Mouse (Mus musculus) midbrain, embryonic 14.5 days (tissue): ENCODE measurements around the gene Cth. TPM values are rescaled to one million over a fixed set of nuclear protein-coding genes. Genes with fewer than 3 reads are reported as not detected.

Experiments
- ATAC-seq: fragments of 200-750 bp; cut with Nextera tagmentation; 2 replicates; pipeline ENCODE4 v1.8.0; 2017; ENCODE audit warnings: moderate number of reproducible peaks, moderate library complexity; ENCODE audit not compliant: low FRiP score, low TSS enrichment
- DNase-seq: peaks from one replicate; pipeline ENCODE4 v3.0.0-alpha.2; 2015
- H3K27ac ChIP-seq: fragments of 300-500 bp; sonication (generic); replicated peaks from 2 replicates; pipeline ENCODE4 v1.5.1; 2014; ENCODE audit warnings: mild to moderate bottlenecking, low read depth, low read length, moderate library complexity
- H3K27me3 ChIP-seq: fragments of 300-500 bp; sonication (generic); 2 replicates; pipeline ENCODE4 v1.6.1; 2014; ENCODE audit warnings: low read length, control low read depth, mixed read lengths; ENCODE audit not compliant: control insufficient read depth, insufficient read depth
- H3K36me3 ChIP-seq: fragments of 300-500 bp; sonication (generic); 2 replicates; pipeline ENCODE4 v1.6.1; 2014; ENCODE audit warnings: low read length, control low read depth; ENCODE audit not compliant: control insufficient read depth, insufficient read depth
- H3K4me1 ChIP-seq: fragments of 300-500 bp; sonication (generic); 2 replicates; pipeline ENCODE4 v1.6.1; 2014; ENCODE audit warnings: mild to moderate bottlenecking, antibody characterized with exemption, low read length, control low read depth; ENCODE audit not compliant: control insufficient read depth, insufficient read depth
- H3K4me2 ChIP-seq: fragments of 300-500 bp; sonication (generic); 2 replicates; pipeline ENCODE4 v1.6.1; 2014; ENCODE audit warnings: mild to moderate bottlenecking, low read length, moderate library complexity
- H3K4me3 ChIP-seq: fragments of 300-500 bp; sonication (generic); replicated peaks from 2 replicates; pipeline ENCODE4 v1.5.1; 2014; ENCODE audit warnings: low read depth, low read length
- H3K9ac ChIP-seq: fragments of 300-500 bp; sonication (generic); replicated peaks from 2 replicates; pipeline ENCODE4 v1.6.1; 2014; ENCODE audit warnings: mild to moderate bottlenecking, low read length, moderate library complexity
- H3K9me3 ChIP-seq: fragments of 300-500 bp; sonication (generic); 2 replicates; pipeline ENCODE4 v1.6.1; 2016; ENCODE audit warnings: low read length, control low read depth, mixed read lengths; ENCODE audit not compliant: control insufficient read depth
- WGBS: fragments of 180-500 bp; shearing (Covaris S2); extraction: QIAGEN DNeasy Blood & Tissue Kit; methylation state at CpG from one replicate; pipeline ENCODE4 v1.1.7; 2014; 5-methylcytosine and 5-hydroxymethylcytosine counted together
- polyA plus RNA-seq: library from polyadenylated mRNA; unstranded; fragments of >200 nt; fragmentation: Nextera tagmentation; extraction: Ambion mirVana; gene quantifications from 2 replicates; pipeline ENCODE4 v1.2.1, GENCODE M21; 2014

The Cth gene
- polyA plus RNA-seq, 1 experiment from 2014 or later, result 3.4 TPM

DNA sequence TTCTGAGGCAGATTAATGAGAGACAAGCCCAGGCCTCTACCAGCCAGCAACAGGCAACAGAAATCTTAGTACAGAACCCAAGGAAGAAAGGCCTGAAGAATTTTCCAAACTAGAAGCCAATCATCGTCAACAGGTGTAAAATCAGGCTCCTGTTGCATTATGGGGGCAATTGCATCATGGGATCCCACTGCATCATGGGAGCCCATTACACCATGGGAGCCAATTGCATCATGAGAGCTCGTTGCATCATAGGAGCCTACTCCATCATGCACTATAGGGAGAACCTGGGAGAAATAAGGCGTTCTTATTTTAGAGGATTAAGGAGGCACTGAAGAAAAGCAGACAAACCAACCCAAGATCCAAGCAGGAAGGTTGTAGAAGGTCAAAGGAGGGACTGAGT is 27.2 kb downstream of the Cth start:
- DNase-seq (no peak), ATAC-seq (no peak)
- 91% methylated on average over 3 of the region's 3 CpGs for WGBS
- no peak overlapping the region for H3K9ac ChIP-seq
- H3K9me3 ChIP-seq, result no peaks in the 10 kb centered on the region
- H3K27me3 ChIP-seq, result no peaks in the 10 kb centered on the region
- no peak overlapping the region for H3K27ac ChIP-seq
- H3K4me2 ChIP-seq, result no peak overlapping the region
- no peaks in the 10 kb centered on the region for H3K4me1 ChIP-seq
- no peak overlapping the region for H3K4me3 ChIP-seq
- H3K36me3 ChIP-seq, result no peaks in the 10 kb centered on the region

DNA sequence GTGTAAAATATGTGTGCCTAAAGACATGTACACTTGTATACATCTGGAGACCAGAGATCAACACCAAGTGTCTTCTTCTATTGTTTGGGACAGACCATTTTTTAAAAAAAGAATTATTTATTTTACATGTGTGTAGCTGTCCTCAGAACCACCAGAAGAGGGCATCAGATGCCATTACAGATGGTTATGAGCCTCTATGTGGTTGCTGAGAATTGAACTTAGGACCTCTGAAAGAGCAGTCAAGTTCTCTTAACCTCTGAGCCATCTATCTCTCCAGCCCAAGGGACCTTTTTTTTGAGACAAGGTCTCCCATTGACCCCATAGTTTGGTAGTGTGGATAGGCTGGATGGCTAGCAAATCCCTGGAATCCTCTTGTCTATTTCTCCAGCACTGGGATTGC is 33.1 kb downstream of the Cth start:
- no peak for ATAC-seq
- Histone ChIP-seq H3K27me3 (no peaks in the 10 kb centered on the region), H3K4me3 (no peak overlapping the region), H3K4me2 (no peak overlapping the region), H3K27ac (no peak overlapping the region), H3K9me3 (no peaks in the 10 kb centered on the region), H3K4me1 (no peaks in the 10 kb centered on the region), H3K9ac (no peak overlapping the region), H3K36me3 (no peaks in the 10 kb centered on the region)
- DNase-seq, result no peak

DNA sequence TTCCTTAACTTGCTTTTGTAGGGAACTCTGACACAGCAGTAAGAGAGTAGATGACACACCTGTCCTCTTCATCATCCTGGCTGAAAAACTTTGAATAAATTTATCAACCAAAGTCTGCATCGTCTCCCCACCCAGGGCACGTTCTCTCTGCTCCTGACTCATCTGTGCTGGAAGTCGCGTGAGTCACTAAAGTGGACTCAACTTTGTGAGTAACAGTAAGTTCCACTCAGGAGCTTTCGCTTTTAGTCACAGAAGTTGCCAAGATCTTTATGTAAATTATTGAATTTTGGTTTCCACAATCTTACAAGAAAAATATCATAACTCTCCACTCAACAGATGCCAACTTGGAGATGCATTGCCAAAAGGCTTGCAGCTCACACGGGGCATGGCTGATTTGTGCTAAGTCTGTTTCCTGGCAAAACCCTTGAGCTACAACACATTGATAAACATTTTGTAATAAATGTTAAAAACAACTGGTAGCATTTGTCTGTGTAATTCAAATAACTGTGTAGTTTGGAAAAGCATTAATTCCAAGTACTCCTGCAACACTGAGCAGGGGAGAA is 40.7 kb downstream of the Cth start:
- 92% methylated on average over 6 of the region's 6 CpGs for WGBS
- Histone ChIP-seq H3K4me1 (no peaks in the 10 kb centered on the region), H3K4me3 (no peak overlapping the region), H3K4me2 (no peak overlapping the region), H3K9ac (no peak overlapping the region), H3K9me3 (no peaks in the 10 kb centered on the region), H3K36me3 (no peaks in the 10 kb centered on the region), H3K27me3 (no peaks in the 10 kb centered on the region), H3K27ac (no peak overlapping the region)
- ATAC-seq (no peak), DNase-seq (no peak)

GRCm38 (mm10) chr3:157883085-157883484 is 41.8 kb downstream of the Cth start:
- Histone ChIP-seq H3K9ac (no peak overlapping the region), H3K4me2 (no peak overlapping the region), H3K36me3 (no peaks in the 10 kb centered on the region), H3K27me3 (no peaks in the 10 kb centered on the region), H3K9me3 (no peaks in the 10 kb centered on the region), H3K27ac (no peak overlapping the region), H3K4me1 (no peaks in the 10 kb centered on the region), H3K4me3 (no peak overlapping the region)
- 83% methylated on average over 4 of the region's 4 CpGs for WGBS
- ATAC-seq (no peak), DNase-seq (no peak)

DNA sequence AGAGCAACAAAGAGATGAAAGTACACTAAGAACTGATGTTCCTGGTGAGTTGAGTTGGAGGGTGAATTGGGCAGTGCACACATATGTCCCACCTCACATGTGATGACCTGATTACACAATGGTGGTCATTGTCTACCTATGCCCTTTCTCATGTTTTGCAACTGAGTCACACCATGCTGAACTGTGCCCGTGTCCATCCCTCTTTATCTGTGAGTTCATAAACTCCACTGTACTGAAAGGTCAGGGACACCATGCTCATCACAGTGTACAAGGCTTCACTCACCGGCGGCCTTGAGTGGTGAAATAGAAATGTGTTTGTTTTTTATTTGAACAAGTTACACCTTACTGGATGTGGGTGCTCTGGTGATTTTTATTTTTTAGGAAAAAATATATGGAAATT is 42.9 kb downstream of the Cth start:
- H3K27ac ChIP-seq, result no peak overlapping the region
- no peak overlapping the region for H3K9ac ChIP-seq
- 93% methylated on average over 3 of the region's 3 CpGs for WGBS
- no peak; the same call in 1 of the 2 replicates for ATAC-seq
- H3K27me3 ChIP-seq, result no peaks in the 10 kb centered on the region
- no peak overlapping the region for H3K4me3 ChIP-seq
- no peaks in the 10 kb centered on the region for H3K4me1 ChIP-seq
- no peaks in the 10 kb centered on the region for H3K9me3 ChIP-seq
- H3K4me2 ChIP-seq, result no peak overlapping the region
- DNase-seq, result no peak
- no peaks in the 10 kb centered on the region for H3K36me3 ChIP-seq

- no peaks in the 10 kb centered on the region for H3K27me3 ChIP-seq
- no peak overlapping the region for H3K9ac ChIP-seq
- H3K36me3 ChIP-seq, result no peaks in the 10 kb centered on the region
- WGBS, result 97% methylated on average over 3 of the region's 3 CpGs
- H3K4me3 ChIP-seq, result no peak overlapping the region
- no peak overlapping the region for H3K27ac ChIP-seq
- DNase-seq (no peak), ATAC-seq (no peak)
- H3K4me2 ChIP-seq, result no peak overlapping the region
- H3K9me3 ChIP-seq, result no peaks in the 10 kb centered on the region
- H3K4me1 ChIP-seq, result no peaks in the 10 kb centered on the region
These were observed 43.9 kb downstream of the Cth start for GRCm38 (mm10) chr3:157880983-157881382.

GRCm38 (mm10) chr3:157877847-157878246 is 47.0 kb downstream of the Cth start:
- H3K36me3 ChIP-seq, result no peaks in the 10 kb centered on the region
- H3K4me1 ChIP-seq, result no peaks in the 10 kb centered on the region
- H3K9ac ChIP-seq, result no peak overlapping the region
- ATAC-seq (no peak), DNase-seq (no peak)
- H3K4me3 ChIP-seq, result no peak overlapping the region
- no peak overlapping the region for H3K27ac ChIP-seq
- H3K4me2 ChIP-seq, result no peak overlapping the region
- no peaks in the 10 kb centered on the region for H3K27me3 ChIP-seq
- no peaks in the 10 kb centered on the region for H3K9me3 ChIP-seq

DNA sequence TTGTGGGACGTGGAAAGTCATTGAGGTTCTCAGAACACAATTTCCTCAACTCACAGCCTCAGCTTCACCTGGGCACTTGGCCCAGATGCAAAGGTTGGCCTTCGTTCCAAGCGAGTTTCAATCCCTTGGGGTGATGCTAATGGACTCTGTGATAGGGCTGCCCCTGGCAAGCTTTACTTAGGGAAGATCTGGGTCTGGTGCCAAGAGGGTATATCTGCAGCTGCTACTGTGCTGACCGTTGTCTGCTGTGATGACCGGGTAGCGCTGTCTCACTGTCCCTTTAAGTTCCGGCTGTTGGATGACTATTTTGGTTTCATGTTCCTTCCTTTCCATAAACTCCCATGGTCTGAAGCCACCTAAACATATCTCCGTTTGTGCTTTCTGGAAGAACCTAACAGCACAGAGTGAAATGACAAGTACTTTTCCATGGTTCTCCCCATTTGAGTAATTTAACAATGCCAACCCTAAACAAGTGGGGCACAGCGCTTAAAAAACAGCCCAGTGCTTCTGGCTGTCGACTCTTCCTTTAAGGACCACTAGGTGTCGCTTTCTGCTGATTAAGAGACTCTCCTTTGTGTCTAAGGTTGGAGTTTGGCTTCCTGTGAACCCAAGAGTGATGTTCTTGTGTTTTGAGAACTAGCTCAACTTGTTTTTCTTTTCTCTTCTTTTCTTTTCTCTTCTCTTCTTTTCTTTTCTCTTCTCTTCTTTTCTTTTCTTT is 48.3 kb downstream of the Cth start:
- ATAC-seq (0 out of 2 replicates have a peak, but pooled peaks have one; percentile 63), DNase-seq (peak; percentile 86)
- Histone ChIP-seq H3K9ac (no peak overlapping the region), H3K27me3 (no peaks in the 10 kb centered on the region), H3K4me2 (no peak overlapping the region), H3K36me3 (no peaks in the 10 kb centered on the region), H3K9me3 (no peaks in the 10 kb centered on the region), H3K27ac (no peak overlapping the region), H3K4me3 (no peak overlapping the region), H3K4me1 (no peaks in the 10 kb centered on the region)
- WGBS, result 54% methylated on average over 11 of the region's 11 CpGs

DNA sequence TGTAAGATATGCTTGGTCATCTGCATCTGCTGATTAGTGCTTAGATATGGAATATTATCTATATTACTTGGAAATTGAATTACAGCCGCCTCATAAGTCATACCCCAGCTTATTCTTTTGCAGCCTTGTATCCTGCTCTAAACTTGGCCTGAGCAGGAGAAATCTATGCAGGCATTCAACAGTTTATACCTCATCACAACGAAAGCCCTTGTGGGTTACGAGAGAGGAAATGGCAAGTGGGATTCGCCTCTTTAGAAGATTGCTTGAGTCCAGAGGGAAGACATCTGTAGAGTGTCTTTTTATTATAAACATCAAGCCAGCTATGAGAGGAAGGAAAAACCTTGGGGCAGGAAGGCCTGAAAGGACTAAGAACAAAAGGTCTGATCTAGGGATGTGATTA is 52.0 kb downstream of the Cth start:
- Histone ChIP-seq H3K9me3 (no peaks in the 10 kb centered on the region), H3K27ac (no peak overlapping the region), H3K4me3 (no peak overlapping the region), H3K36me3 (no peaks in the 10 kb centered on the region), H3K27me3 (no peaks in the 10 kb centered on the region), H3K9ac (no peak overlapping the region), H3K4me1 (no peaks in the 10 kb centered on the region), H3K4me2 (no peak overlapping the region)
- DNase-seq (no peak), ATAC-seq (no peak)
- 88% methylated on average over 4 of the region's 4 CpGs for WGBS
